Mouse (Mus musculus) G1E (cell line): ENCODE results near the gene Rnf185.

Experiments
- CTCF ChIP-seq: IDR thresholded peaks from 2 replicates; pipeline ENCODE4 v1.5.1; 2012; ENCODE audit warnings: low read depth, low read length, inconsistent platforms, mixed read lengths
- GATA1 ChIP-seq: IDR thresholded peaks from 2 replicates; pipeline ENCODE4 v1.6.1; 2012; ENCODE audit warnings: borderline replicate concordance, low read length, inconsistent platforms, mixed read lengths

DNA sequence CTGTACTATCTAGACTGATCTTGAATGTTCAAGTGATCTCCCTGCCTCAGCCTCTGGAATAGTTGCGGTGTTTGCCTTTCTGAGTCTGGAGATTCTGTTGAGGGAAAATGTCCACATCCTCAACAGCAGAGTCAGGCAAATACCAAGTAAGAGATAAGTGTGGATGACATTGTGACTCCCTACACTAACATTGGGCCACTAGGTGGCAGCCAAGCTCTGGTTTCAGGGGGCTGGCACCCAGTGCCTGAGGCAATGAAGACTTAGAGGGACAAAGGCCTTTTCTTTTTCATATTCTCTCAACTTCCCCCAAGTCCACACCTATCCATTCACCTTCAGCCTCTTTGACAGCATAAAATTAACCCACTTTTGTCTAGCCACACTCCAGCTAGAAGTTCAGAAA lies 20.3 kb upstream of the Rnf185 start:
- TF ChIP-seq CTCF (peak; percentile 62; the same call in 1 of the 2 replicates), GATA1 (no peak)
